Mouse (Mus musculus) heart, postnatal 4 days (tissue): ENCODE measurements around the gene Mkln1. TPM values are rescaled to one million over a fixed set of nuclear protein-coding genes. Genes with fewer than 3 reads are reported as not detected.

ENCODE experiments used
- DNase-seq: peaks from one replicate; pipeline ENCODE4 v3.0.0; 2021
- total RNA-seq, 2 experiments: library from RNA; stranded (reverse); gene quantifications; 2 replicates each; pipeline ENCODE4 v1.2.3; 2021

The Mkln1 gene
- total RNA-seq, 2 experiments from 2014 or later, result 201 to 216 TPM

DNA sequence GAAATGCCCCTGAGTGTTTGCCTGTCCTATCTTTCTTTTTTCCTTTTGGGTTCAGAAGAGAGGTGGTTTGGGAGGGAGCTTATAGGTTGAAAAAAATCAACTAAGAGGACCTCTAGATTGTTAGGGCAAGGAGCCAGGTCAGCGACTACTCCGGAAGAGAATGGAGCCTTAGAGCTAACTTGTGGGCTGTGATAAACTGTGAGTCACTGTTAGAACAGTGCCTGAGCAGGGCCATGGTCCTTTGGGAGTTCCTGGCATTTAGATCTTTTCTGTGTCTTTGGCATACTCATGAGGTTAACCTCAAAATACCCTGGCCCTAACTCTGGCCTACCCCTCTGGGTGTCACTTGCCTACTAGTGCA lies 119.8 kb downstream of the Mkln1 start:
- peak; percentile 51 for DNase-seq

DNA sequence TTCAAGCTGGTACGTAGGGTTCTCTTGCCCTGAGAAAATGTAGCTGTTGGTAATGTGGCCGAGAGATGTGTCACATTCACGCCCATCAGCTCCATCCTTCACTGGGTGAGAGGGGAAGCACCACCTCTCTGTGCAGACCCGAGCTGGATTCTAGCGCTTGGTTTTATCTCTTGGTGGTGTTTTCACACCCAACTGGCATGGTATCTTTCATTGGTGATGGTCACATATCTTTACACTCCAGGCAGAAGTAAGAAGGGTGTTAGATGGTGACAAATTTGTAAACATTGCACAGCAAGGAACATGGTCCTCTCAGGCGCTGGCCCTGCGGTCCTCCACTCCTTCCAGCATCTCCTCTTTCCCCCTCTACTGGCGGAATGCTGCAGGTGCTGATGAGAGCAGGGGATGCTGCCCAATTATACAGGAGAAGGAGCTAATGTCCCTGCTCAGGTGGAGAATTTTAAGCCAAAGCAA lies 120.5 kb downstream of the Mkln1 start:
- DNase-seq, result peak; percentile 53

DNA sequence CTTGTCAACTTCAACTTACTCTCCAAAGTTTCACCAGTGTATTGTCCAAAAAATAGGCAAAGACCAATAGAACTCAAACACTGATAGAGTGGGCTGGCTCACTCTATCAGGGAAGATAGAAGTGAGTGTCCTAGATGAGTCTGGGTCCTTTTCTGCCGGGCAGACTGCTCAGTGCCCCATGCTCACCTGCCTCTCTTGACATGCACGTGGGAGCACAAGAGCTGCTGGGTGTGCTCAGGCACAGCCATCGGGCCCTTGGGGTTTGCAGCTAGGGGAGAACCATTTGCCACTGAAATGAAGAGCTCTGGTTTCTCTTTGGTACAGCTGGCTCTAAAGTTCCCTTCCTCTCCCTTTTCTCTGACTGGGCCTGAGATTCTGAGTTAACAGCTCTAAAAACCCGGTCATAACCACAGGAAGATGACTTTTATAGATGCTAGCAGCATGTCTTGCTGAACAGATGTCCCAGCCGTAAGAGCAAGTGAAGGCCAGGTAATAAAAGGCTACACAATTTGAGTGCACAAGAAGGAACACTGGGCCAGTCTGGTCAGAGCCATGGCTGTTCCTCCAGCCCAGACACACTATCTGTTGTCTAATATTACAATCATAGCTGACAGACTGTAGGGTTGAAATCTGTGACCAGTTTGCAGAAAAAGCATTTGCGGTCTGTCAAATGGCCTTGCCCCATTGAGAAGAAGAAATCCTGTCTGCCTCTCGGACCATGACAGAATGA lies 122.1 kb downstream of the Mkln1 start:
- no peak for DNase-seq

DNA sequence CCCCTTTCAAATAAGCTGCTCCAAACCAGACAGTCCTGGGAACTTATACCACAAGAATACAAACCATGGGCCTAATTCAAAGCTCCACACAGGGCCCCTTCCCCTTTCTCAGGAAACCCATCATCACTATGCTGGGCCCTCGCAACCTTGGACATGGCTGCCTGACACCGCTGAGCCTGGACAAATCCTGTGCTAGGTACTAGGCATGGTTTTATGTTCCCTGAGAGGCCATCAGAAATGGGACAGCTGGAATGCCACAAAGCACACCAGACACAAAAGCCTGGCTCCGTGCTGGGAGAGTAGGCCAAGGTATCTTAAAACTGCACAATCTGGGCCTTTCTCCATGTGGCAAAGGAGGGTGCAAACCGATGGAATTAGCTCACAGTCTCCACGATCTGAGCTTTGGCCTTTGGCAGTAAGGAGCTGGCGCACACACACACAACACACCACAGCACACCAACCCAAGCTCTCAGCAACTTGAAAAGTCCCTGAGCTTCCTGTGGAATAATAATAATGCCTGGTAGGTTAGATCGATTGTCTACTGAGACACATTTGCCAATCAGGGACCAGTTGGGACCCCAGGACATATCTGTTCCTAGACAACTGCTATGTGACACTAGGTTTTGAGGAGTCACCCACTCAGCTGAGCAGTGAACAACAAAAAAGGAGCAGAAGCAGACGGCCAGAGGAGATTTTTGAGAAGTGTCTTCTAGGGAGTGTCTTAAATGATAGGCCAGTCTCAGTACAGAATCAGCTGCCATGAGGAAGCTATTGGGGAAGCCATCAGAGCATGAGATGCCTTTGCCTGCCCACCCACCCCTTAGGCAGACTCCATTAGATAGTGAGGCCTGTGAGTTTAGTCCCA lies 123.2 kb downstream of the Mkln1 start:
- DNase-seq, result no peak

DNA sequence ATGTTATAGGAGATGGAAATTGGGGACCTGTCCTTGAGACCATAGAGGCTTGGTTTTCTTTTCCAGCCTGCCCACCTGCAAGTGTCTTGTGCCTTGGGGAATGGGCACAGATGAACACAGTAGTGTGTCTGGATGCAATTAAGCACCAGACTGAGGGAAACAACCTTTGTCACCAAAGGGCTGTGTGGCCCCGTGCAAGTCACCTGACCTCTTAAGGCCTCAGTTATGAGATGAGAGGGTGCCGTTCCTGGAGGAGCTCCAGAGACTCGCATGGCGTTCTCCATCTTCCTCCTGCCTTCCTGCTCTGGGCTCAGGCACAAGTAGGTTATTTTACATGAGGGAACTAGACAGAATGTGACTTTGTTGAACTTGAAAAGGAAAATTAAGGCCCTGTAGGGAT lies 123.9 kb downstream of the Mkln1 start:
- DNase-seq, result no peak

DNA sequence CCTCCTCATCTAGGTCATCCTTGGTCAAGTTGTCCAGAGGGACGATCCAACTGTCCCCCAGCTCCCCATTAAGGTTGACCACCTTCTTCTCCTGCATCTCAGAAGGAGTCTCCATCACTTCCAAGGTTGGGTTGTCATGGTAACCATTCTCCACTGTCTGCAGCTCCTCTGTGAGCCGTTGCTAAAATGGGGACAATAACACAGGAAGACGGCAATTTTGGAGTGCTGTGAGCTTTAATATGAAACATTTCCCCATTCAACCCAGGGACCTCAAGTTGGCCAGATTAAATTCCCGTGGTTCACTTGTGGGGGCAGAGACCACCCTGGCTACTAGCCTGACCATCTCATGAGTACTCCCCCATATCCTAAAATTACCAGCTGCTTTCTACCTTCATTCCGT lies 124.5 kb downstream of the Mkln1 start:
- DNase-seq, result no peak

DNA sequence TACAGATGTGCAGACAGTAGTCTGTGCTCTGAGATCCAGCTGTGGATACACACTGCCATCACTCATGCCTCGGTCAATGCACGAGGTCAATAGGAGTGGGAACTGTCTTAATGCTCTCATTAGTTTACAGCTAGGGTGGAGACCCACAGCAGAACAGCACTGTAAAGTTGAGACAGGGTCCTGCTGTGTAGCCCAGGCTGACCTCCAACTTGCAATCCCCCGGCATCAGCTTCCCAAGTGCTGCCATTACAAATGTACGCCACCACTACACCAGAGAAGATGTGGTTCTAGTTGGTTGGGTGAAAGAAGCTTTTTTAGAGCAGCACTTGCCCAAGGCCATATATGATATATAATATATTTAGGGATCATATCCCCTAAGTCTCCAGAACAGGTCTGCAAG lies 125.1 kb downstream of the Mkln1 start:
- no peak for DNase-seq

DNA sequence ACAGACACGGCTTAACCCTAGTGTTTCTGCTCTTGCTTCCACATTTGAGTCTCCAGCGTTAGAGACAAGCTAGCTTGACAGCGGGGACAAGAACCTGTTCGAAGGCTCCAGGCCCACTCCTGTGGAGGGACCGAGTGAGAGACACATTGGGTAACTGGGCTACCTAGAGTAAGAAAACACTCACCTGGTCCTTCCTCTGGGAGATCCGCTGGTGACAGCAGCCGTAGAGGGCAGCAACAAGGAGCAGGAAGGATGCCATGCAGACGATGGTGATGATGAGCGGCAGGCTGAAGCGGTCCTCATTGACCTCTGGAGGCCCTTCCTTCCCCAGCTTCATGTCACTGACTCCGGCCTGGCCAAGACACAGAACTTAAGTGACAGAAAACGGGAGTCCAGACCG lies 125.6 kb downstream of the Mkln1 start:
- no peak for DNase-seq

DNA sequence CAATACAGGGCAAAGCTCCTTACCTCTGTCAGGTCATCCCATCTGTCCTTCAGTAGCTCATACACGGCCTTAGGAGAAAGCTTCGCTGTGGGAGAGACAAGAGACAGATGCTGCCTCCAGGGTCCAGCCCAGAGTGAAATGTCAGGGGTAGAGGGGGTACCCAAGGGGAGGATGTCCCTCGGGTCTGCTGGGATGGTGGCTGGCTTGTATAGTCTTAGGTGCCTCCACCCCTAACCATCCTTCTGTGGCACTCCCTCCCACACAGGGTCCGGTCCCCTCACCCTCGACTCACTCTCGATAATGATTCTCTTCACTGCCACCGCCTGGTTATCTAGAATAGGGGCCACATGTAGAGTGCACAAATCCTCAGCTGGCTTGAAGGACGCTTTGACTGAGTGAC lies 126.1 kb downstream of the Mkln1 start:
- no peak for DNase-seq

DNA sequence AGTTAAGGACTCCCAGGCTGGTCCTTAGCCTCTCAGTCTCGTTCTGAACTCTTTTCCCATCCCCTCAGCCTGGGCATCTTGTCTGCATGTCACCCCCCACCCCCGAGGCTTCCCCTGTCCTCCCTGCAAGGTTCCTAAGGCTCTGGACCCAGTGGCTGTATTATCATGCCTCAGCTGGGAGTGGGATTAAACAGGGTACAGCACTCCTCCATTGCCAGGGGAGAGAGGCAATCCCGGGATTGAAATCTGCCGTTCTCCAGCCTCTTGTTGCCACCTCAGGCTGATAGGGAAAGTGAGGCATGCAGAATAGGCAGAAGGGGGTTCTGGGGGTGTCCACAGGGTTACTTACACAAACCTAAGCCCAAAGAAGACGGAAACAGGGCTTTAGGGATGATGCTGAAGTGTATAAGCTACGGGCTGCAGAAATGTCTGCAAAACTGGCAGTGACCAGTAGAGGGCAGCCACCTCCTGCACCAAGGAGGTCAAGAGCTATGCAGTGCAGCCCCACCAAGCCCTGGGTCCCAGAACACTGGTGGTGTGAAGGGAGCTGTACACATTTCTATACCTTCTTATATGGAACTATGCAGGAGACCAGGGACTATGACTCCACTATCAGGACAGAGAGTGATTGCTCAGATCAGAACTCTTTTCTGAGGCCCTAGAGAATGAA lies 126.8 kb downstream of the Mkln1 start:
- DNase-seq, result peak; percentile 73

DNA sequence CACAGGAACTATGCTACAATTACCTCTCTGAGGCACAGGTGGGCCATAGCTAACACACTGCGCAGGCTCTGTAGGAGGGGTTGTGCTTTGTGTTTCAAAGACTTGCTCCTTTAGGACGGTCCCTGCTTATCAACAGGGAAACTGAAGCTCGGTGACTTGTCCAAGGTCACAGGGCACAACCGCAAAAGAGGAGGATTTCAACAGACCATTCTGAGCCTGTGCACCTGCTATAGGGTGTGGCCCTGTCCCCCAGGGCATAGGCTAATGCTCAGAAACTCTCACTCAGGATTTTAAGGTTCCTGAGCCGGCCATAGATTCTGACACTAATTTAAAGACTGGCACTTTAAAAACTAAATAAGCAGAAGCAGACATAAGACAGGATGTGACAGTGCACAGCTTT lies 128.4 kb downstream of the Mkln1 start:
- DNase-seq, result no peak

DNA sequence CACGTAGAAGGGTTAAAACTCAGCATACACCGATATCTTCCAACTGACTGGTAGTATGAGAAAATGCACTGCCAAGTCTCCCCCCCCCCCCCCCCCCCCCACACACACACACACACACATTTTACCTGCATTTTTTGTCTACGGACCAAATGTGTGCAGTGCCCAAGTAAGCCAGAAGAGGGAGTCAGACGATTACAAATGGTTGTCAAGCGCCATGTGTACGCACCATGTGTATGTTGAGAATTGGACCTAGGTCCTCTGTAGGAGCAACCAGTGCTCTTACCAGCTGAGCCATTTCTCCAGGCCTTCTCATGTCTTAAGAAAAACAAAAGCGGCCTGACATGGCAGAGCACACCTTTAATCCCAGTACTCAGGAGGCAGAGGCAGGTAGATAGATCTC lies 129.4 kb downstream of the Mkln1 start:
- DNase-seq, result peak; percentile 73

DNA sequence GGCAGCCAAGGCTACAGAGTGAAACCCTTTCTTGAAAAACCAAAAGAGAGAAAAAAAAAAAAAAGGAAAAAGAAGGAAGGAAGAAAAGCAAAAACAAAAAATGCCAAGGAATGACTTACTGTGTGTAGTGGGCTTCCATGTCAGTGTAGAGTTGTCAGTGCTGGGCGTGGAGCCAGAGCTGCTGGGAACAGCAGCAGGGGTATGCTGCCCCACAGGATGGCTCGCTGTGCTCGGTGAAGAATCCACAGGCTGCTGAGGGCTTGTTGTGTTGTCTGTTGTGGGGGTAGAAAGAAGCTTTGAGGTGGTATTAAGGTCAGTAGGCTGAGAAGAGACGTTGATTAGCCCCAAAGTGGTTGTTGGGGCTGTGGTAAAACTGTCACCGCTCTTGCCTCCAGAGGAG lies 129.8 kb downstream of the Mkln1 start:
- no peak for DNase-seq

DNA sequence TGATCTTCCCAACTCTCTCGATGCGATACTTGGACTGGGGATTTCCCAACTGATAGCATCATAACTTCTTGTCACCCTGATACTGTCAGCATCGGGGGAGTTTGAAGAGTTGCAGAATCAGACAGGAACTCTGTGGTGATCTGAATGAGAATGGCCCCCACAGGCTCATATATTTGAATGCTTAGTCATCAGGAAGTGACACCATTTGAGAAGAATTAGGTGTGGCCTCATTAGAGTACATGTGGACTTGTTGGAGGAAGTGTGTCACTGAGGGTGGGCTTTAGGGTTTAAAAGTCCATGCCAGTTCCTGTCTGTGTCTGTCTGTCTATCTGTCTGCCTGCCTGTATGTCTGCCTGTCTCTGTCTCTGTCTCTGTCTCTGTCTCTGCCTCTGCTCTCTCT lies 133.3 kb downstream of the Mkln1 start:
- DNase-seq, result no peak

DNA sequence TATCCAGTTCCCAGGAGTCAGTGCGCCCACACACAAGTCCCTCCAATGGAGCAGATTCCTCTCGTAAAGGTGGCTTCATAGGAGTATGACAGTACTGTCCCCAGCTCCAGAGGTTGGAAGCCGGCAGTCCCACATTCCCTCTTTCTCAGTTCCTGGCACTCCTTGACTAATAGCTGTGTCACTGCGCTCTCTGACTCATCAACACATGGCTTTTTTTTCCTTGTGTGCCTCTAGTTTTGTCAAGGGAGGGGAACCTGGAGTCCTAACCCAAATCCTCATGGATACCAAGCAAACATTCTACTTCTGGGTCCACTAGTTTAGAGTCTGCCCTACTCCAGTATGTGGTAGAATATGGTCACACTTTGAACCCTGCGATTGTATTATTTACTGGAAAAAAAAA lies 136.2 kb downstream of the Mkln1 start:
- no peak for DNase-seq

DNA sequence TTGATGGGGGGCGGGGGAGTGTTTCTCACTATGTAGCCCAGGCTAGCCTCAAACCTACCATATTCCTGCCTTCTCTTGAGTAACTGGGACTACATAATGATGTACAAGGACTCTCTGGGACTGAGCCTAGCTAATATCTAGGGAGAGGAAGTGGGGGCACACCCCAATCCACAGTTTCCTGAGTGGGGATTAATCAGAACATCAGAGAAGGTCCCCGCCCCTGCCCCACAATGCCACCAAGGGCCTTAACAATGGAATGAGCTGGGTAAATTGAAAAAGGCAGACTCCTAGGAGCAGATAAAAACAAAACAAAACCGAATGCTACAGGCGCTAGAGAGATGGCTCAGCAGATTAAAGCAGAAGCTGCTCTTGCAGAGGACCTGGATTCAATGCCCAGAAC lies 138.7 kb downstream of the Mkln1 start:
- DNase-seq, result no peak

DNA sequence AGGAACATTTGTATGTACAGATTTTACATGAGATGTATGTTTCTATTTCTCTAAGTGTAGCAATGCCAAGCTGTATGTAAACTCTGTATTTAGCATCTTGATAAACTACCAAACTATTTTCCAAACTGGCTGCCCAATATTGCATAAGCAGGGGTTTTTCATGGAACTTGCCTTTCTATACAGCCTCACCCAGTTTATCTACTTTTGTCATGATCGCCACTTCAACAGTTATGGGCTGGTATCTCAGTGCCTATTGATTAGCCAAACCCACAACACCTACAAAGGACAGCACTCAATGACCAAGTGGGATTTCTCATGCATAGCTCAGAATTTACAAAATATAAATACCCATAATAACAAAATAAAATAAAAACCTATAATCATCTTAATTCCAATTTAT lies 139.6 kb downstream of the Mkln1 start:
- no peak for DNase-seq

DNA sequence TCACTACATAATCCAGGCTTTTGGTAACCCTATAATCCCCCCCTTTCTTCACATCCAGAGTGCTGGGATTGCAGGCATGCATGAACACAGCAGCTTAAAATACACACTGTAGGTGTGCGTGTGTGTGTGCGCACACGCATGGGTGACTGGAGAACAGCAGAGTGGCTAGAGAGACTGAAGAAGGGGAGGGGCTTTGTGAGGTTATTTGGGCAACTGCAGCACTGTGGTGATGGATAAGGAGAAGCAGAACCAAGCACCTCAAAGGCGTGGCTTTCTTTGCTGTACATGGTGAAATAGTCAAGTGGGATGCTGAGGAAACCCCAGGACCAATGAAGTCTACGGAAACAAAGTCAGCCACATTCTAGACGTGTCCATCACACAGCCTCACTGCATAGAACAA lies 141.5 kb downstream of the Mkln1 start:
- DNase-seq, result no peak

DNA sequence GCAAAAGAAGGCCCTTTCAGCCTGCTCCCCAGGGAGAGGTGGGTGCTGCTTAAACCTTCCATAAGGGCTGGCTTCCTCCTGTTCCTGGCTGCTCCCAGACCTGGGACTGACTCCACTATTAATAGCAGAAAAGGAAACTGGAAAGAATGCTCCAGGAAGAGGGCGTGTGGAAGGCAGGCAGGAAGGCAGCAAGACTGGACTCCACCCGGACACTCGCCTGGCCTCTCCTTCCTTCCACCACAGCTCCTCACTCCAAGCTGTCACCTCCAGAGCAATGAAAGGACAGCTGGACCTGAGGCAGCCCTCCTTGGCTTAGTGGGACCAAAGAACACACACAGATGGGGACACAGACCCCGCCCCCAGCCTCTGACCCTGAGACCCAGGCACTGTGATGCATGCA lies 145.8 kb downstream of the Mkln1 start:
- peak; percentile 54 for DNase-seq

DNA sequence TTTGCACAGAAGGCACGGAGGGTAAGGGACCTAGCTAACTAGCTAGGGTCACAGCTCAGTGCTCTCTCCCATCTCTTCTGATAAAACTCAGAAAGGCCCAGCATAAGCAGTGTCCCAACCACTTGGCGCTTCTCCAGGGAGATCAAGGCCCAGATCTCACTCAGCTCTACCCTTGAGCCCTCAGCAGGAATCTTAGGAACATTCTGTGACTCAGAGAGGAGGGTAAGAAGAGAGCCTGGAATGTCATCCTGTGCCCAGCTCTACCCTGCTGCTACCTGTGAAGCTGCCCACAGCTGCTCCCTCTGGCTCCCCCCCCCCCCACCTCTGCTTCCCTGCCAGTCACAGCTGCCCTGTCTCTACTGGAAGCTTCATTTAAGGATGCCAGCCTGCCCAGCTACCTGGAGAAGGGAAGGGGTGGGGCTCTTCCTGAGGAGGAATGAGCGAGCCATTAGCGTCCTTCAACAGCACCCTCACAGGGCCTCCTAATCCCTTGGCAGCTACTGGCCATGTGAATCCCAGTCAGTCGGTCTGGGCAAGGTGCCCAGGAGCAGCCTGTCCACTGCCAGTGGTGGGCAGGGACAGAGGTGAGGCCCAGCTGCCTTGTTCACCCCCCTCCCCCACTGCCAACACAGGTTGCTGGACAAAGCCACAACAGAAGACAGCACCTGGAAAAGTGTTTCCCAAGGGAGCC lies 151.0 kb downstream of the Mkln1 start:
- DNase-seq, result peak; percentile 91

DNA sequence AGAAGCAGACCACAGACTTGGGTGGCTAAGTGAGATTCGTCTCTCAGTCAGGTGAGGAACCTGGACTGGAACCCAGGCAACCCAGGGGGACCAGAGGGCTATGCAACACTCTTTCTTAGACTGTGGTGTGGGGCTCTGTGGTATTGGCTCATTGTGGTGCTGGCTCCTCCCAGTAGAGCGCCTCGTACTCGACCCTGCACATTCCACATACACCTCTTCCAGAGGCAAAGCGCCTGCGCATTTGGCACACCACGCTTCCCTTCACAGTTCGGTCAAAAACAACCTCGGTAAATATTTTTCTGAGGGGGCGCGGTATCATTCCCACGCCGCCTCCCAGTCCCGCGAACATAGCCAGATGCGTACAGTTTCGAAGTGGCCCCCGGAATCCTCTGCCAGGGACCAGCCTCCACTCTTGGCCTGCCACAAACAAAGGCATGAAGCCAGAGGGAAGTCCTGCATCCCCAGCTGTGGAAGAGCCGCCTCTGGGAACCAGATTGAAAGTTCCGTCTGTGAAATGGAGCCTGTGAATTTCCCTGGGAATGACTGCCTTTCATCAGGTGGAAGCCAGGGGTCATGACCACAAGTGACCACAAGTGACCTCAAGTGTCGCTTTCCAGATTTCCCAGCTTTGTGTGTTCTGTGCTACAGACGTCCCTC lies 152.5 kb downstream of the Mkln1 start:
- peak; percentile 39 for DNase-seq

DNA sequence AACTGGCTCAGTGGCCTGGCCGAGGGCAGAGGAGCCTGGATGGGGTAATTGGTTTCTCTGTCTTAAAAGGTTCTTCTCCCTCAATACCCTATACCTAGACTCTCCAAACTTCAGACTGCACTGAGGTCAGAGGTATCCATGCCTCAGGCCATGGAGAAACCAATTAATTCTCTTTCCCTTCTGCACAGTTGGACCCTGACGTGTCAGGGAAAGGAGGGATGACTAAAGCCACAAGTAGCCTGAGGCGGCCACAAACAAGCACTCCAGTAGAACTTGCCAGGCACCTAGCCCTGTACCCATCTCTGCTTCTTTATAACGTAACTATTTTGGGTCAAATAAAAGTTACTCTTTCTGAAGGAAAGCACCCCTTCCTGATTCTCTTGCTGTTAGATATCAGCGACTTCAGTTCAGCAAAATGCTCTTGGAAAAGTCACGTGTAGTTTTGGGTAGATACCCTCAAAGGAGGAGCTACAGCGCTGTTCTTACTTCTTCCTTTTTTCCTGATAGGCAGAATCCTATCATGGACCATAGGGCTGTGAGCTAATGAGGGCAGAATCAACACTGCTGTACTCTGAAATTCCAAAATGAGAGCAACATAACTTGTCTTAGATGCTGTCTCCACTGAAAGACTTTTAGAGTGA lies 158.0 kb downstream of the Mkln1 start:
- no peak for DNase-seq
